Mouse (Mus musculus): ENCODE results near the gene Fam219b.

The Fam219b gene

DNA sequence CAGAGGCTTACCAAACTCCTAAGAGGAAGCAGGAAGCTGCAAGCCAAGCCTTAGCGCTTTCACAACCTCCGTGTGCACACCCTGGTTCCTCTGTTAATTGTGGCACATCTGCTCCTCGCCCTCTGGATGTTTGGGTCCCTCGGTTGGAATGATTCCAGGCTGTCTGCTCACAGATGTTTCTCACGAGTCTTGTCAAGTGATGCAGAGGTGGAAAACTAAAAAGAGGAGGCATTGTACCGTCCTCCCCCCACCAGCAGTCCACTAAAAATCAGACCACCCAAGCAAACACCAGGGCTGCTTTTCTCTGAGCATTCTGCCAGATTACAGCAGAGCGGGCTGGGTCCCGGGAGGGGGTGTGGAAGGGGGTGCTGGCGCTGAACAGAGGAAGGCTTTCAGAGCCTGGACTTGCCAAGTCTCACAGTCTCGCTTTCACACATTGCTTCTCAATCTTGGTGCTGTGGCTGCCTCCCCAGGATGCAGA is 28.5 kb downstream of the Fam219b start:
- peak; percentile 60 for DNase-seq

- DNase-seq = no peak
Measured at GRCm38 (mm10) chr9:57566846-57567245, 29.5 kb downstream of the Fam219b start.

DNA sequence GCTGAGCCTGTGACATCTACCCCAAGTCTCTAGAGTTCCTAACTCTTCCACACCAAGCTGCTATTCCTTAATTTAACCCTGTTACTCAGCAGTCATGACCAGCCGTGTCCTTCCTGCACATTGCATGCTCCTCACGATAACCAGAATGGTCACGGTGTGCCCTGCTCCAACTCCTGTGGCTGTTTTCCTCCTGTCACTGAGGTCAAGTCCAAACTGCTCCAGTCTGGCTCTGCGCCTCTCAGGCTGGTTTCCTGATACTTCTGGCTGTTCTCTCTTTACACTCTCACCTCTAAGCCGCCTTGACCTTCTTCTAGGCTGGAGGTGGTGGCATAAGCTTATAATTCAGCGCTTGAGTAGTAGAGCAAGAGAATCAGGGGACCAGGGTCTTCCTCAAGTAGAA is 31.2 kb downstream of the Fam219b start:
- DNase-seq = no peak

GRCm38 (mm10) chr9:57574397-57574796 is 37.1 kb downstream of the Fam219b start:
- DNase-seq = no peak

GRCm38 (mm10) chr9:57575577-57575976 is 38.2 kb downstream of the Fam219b start:
- DNase-seq = no peak

GRCm38 (mm10) chr9:57577144-57577849 is 40.0 kb downstream of the Fam219b start:
- DNase-seq = no peak

GRCm38 (mm10) chr9:57584991-57585390 is 47.7 kb downstream of the Fam219b start:
- no peak for DNase-seq

DNA sequence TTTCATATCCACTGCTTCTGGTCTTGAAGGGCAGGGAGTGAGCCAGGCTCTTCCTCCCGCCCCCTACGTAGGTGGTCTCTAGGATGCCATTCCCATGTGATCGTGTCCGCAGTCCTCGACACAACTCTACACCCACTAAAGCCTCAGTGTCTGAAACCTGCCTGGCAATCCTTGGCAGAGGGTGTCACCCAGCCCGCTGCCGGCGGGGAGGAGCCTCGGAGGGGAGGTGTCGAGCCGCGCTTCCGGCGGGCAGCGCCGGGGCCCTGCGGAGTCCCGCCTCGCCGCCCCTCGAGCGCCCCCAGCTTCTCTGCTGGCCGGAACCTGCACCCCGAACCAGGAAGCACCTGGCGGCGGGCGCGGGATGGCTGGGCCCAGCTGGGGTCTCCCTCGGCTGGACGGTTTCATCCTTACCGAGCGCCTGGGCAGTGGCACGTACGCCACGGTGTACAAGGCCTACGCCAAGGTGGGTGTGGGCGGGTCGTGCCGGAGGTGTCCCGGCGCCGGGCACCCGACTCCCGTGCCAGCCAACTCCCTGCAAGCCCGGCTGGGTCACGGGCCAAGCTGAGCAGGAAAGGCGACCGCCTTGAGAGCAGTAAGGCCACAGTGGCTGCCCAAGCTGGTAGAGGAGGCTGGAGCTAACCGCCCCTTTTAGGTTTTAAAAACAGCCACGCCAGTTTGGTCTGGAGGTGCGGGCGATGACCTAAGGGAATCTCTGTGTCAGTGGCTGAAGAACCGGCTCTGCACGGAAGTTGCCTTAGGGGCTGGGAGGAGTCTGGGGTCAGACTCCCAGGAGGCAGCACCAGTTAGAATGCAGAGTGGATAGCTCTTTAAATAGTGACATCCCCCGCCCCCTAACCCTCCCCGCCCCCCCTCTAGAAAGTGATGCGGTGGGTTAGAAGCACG is 52.1 kb downstream of the Fam219b start, which contains the start of gene Ulk3:
TSS of gene Ulk3 (plus strand) at position 229 of the 903 bp plus-strand sequence.
- DNase-seq = peak; percentile 88

- DNase-seq = peak; percentile 29
Measured at GRCm38 (mm10) chr9:57590726-57591125, 53.4 kb downstream of the Fam219b start.
